Mouse (Mus musculus) C2C12 (cell line): Measurements from ENCODE around the gene Plcg2. TPM values are rescaled to one million over a fixed set of nuclear protein-coding genes. Genes with fewer than 3 reads are reported as not detected.

ENCODE experiments used
- H3K27me3 ChIP-seq: one replicate; pipeline ENCODE4 v1.6.1; 2011; ENCODE audit not compliant: control insufficient read depth, insufficient read depth, insufficient read length
- H3K36me3 ChIP-seq: one replicate; pipeline ENCODE4 v1.6.1; 2011; ENCODE audit not compliant: control insufficient read depth, insufficient read depth
- H3K4me3 ChIP-seq: one replicate; pipeline ENCODE4 v1.5.1; 2011; ENCODE audit warnings: mild to moderate bottlenecking, control low read depth; ENCODE audit not compliant: poor library complexity, insufficient read depth, severe bottlenecking
- H3K79me2 ChIP-seq: one replicate; pipeline ENCODE4 v1.6.1; 2011; ENCODE audit not compliant: control insufficient read depth, insufficient read depth
- H3K79me3 ChIP-seq: one replicate; pipeline ENCODE4 v1.6.1; 2011; ENCODE audit warnings: low read depth, control low read depth
- H3ac ChIP-seq: one replicate; pipeline ENCODE3; 2011; ENCODE audit warnings: low read depth; ENCODE audit not compliant: control insufficient read depth, insufficient read length
- CEBPB ChIP-seq: IDR thresholded peaks from one replicate; pipeline ENCODE4 v1.6.1; 2011; ENCODE audit warnings: low read depth, mild to moderate bottlenecking, control low read depth, moderate library complexity
- CTCF ChIP-seq: IDR thresholded peaks from one replicate; pipeline ENCODE4 v1.5.1; 2011; ENCODE audit not compliant: control insufficient read depth, insufficient read depth, insufficient read length
- FOSL1 ChIP-seq: IDR thresholded peaks from one replicate; pipeline ENCODE4 v1.8.0; 2011; ENCODE audit warnings: mild to moderate bottlenecking, low read length; ENCODE audit not compliant: poor library complexity, insufficient read depth, severe bottlenecking
- MAX ChIP-seq: IDR thresholded peaks from one replicate; pipeline ENCODE4 v1.6.1; 2011; ENCODE audit warnings: mild to moderate bottlenecking, control low read depth
- MYOD1 ChIP-seq: IDR thresholded peaks from one replicate; pipeline ENCODE4 v1.6.1; 2011; ENCODE audit warnings: low read depth; ENCODE audit not compliant: control insufficient read depth, insufficient read length
- MYOG ChIP-seq: IDR thresholded peaks from one replicate; pipeline ENCODE4 v1.6.1; 2011; ENCODE audit not compliant: control insufficient read depth, insufficient read length; ENCODE audit errors: extremely low read depth
- USF1 ChIP-seq: IDR thresholded peaks from one replicate; pipeline ENCODE4 v1.6.1; 2011; ENCODE audit warnings: low read depth, mild to moderate bottlenecking, control low read depth, moderate library complexity
- polyA plus RNA-seq: library from polyadenylated mRNA; unstranded; fragments of >200 nt; fragmentation: generic; extraction: Trizol; gene quantifications from one replicate; pipeline ENCODE4 v1.2.1, GENCODE M21; 2012; ENCODE audit warnings: missing spikeins

Gene Plcg2
- polyA plus RNA-seq, 1 experiment, result 0.05 TPM

GRCm38 (mm10) chr8:117462701-117463284 lies 35.3 kb upstream of the Plcg2 start:
- TF ChIP-seq MYOD1, result no peak
- TF ChIP-seq CTCF, result no peak
- no peak for TF ChIP-seq FOSL1
- Histone ChIP-seq H3K36me3 (peaks cover 6% of the 10 kb centered on the region), H3K27me3 (no peaks in the 10 kb centered on the region), H3ac (no peak overlapping the region), H3K4me3 (no peak overlapping the region), H3K79me3 (no peaks in the 10 kb centered on the region), H3K79me2 (no peaks in the 10 kb centered on the region)

DNA sequence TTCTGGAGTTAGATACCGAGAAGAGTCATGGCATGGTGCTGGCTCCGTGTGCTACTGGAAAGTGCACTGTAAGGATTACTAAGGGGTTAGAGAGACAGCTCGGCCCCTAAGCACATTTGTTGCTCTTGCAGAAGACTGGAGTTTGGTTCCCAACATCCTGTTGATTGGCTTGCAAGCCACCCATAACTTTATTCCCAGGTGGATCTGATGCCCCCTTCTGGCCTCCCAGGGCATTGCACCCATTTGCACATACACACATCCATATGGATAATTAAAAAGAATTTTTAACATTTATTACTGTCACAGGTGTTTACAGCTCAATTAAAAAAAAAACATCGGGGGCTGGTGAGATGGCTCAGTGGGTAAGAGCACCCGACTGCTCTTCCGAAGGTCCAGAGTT lies 33.6 kb upstream of the Plcg2 start:
- H3K79me3 ChIP-seq, result no peaks in the 10 kb centered on the region

GRCm38 (mm10) chr8:117465250-117465649 lies 32.8 kb upstream of the Plcg2 start:
- Histone ChIP-seq H3K36me3 (no peaks in the 10 kb centered on the region), H3K4me3 (no peak overlapping the region), H3K27me3 (no peaks in the 10 kb centered on the region), H3K79me3 (no peaks in the 10 kb centered on the region), H3ac (no peak overlapping the region), H3K79me2 (no peaks in the 10 kb centered on the region)
- TF ChIP-seq CEBPB (no peak), MAX (no peak), USF1 (no peak), FOSL1 (no peak), MYOD1 (no peak), CTCF (peak; percentile 62), MYOG (no peak)

More for the DNA sequence above, 33.6 kb upstream of the Plcg2 start:
- no peak overlapping the region for H3K4me3 ChIP-seq
- H3K79me2 ChIP-seq, result no peaks in the 10 kb centered on the region
- TF ChIP-seq CTCF, result no peak
- TF ChIP-seq CEBPB, result no peak
- TF ChIP-seq MYOG, result no peak
- no peak for TF ChIP-seq USF1
- TF ChIP-seq MYOD1, result no peak
- TF ChIP-seq MAX, result no peak
- TF ChIP-seq FOSL1, result no peak
- H3K27me3 ChIP-seq, result no peaks in the 10 kb centered on the region
- no peak overlapping the region for H3ac ChIP-seq
- H3K36me3 ChIP-seq, result no peaks in the 10 kb centered on the region

- H3ac ChIP-seq, result no peak overlapping the region
- no peaks in the 10 kb centered on the region for H3K36me3 ChIP-seq
- H3K4me3 ChIP-seq, result no peak overlapping the region
Measured at GRCm38 (mm10) chr8:117467466-117467865, 30.6 kb upstream of the Plcg2 start.

DNA sequence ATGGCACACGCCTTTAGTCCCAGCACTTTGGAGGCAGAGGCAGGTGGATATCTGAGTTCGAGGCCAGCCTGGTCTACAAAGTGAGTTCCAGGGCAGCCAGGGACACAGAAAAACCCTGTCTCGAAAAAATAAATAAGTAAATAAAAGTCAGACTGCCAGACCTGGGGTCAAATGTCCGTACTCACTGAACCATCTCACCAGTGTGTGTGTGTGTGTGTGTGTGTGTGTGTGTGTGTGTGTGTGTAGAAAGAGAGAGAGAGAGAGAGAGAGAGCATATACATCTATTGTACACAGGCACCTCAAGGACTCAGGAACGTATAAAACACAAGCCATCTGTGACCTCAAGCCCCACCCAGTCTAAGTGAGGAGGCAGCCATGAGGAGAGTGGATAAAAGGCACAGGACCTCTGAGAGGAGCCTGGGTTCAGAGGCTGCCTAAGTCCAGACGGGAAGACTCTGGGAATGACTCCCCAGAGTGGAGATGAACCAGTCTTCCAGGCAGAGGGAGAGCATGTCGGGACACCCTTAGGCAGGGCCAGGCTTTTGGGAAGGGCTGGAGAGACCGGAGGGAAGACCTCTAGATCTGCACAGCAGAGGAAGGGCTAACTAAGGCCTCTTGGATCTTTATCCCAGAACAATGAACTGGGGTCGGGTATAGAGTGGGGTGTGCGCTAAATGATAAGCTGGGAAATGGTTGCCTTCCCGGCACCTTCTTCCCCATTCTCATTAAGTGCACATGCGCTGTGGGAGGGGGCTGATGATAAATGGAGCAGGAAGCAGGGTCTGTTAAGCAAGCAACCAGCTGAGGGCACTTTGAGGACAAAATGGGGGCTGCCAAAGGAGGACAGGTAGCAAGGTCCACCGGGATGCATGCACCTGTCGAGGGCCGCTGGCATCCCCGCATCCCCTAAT lies 28.4 kb upstream of the Plcg2 start:
- no peaks in the 10 kb centered on the region for H3K27me3 ChIP-seq
- TF ChIP-seq CEBPB (no peak), MYOD1 (no peak), MAX (no peak), CTCF (no peak), USF1 (no peak), MYOG (no peak), FOSL1 (no peak)
- H3K4me3 ChIP-seq, result no peak overlapping the region

More at GRCm38 (mm10) chr8:117467466-117467865, 30.6 kb upstream of the Plcg2 start:
- H3K79me3 ChIP-seq, result no peaks in the 10 kb centered on the region
- H3K79me2 ChIP-seq, result no peaks in the 10 kb centered on the region
- H3K27me3 ChIP-seq, result no peaks in the 10 kb centered on the region
- TF ChIP-seq MAX (no peak), CEBPB (no peak), FOSL1 (no peak), MYOD1 (no peak), CTCF (no peak), USF1 (no peak), MYOG (no peak)

More for the DNA sequence above, 28.4 kb upstream of the Plcg2 start:
- Histone ChIP-seq H3K36me3 (no peaks in the 10 kb centered on the region), H3K79me3 (no peaks in the 10 kb centered on the region), H3K79me2 (no peaks in the 10 kb centered on the region), H3ac (no peak overlapping the region)
